Mouse (Mus musculus) forebrain, embryonic 14.5 days (tissue): ENCODE measurements at regions not wholly inside any gene's neighbourhood (a gene's known extent, or its start where the extent isn't known, plus 50 kb on each side); places are given as distances from the start of the nearest gene placed in this dataset.

ENCODE experiments used
- ATAC-seq: fragments of 200-750 bp; cut with Nextera tagmentation; 2 replicates; pipeline ENCODE4 v1.8.0; 2017; ENCODE audit warnings: mild to moderate bottlenecking, moderate library complexity
- DNase-seq: peaks from one replicate; pipeline ENCODE4 v3.0.0-alpha.2; 2015; ENCODE audit warnings: low spot score
- H3K27ac ChIP-seq: fragments of 300-500 bp; sonication (generic); 2 replicates; pipeline ENCODE4 v1.5.1; 2014; ENCODE audit warnings: low read depth, mild to moderate bottlenecking, control low read depth, low read length, moderate library complexity
- H3K27me3 ChIP-seq: fragments of 300-500 bp; sonication (generic); replicated peaks from 2 replicates; pipeline ENCODE4 v1.6.1; 2014; ENCODE audit warnings: low read length, control low read depth, mixed read lengths; ENCODE audit not compliant: control insufficient read depth, insufficient read depth
- H3K36me3 ChIP-seq: fragments of 300-500 bp; sonication (generic); 2 replicates; pipeline ENCODE4 v1.6.1; 2014; ENCODE audit warnings: low read length, control low read depth; ENCODE audit not compliant: control insufficient read depth, insufficient read depth
- H3K4me1 ChIP-seq: fragments of 300-500 bp; sonication (generic); 2 replicates; pipeline ENCODE4 v1.6.1; 2014; ENCODE audit warnings: antibody characterized with exemption, low read length, control low read depth; ENCODE audit not compliant: control insufficient read depth, insufficient read depth
- H3K4me2 ChIP-seq: fragments of 300-500 bp; sonication (generic); 2 replicates; pipeline ENCODE4 v1.6.1; 2014; ENCODE audit warnings: mild to moderate bottlenecking, control low read depth, low read length
- H3K4me3 ChIP-seq: fragments of 300-500 bp; sonication (generic); 2 replicates; pipeline ENCODE4 v1.5.1; 2014; ENCODE audit warnings: low read depth, low read length, control low read depth
- H3K9ac ChIP-seq: fragments of 300-500 bp; sonication (generic); 2 replicates; pipeline ENCODE4 v1.6.1; 2014; ENCODE audit warnings: mild to moderate bottlenecking, low read length, control low read depth, moderate library complexity
- H3K9me3 ChIP-seq: fragments of 300-500 bp; sonication (generic); replicated peaks from 2 replicates; pipeline ENCODE4 v1.6.1; 2016; ENCODE audit warnings: low read length, control low read depth, mixed read lengths; ENCODE audit not compliant: control insufficient read depth
- WGBS: fragments of 180-500 bp; shearing (Covaris S2); extraction: QIAGEN DNeasy Blood & Tissue Kit; methylation state at CpG from one replicate; pipeline ENCODE4 v1.1.7; 2014; 5-methylcytosine and 5-hydroxymethylcytosine counted together

GRCm38 (mm10) chr4:148337890-148338880, 50.4 kb upstream of the Disp3 start:
- H3K9me3 ChIP-seq, result no peaks in the 10 kb centered on the region
- 64% methylated on average over 13 of the region's 13 CpGs for WGBS
- no peak overlapping the region for H3K4me2 ChIP-seq
- DNase-seq, result peak; percentile 57
- H3K27me3 ChIP-seq, result no peaks in the 10 kb centered on the region
- no peak overlapping the region for H3K9ac ChIP-seq
- no peak overlapping the region for H3K27ac ChIP-seq
- no peaks in the 10 kb centered on the region for H3K36me3 ChIP-seq
- no peak overlapping the region for H3K4me3 ChIP-seq
- ATAC-seq, result 0 out of 2 replicates have a peak, but pooled peaks have one; percentile 18
- H3K4me1 ChIP-seq, result 0 out of 2 replicates have a peak, but pooled peaks cover 3% of the 10 kb centered on the region
